Mouse (Mus musculus): ENCODE results near the gene Ube2v1. TPM values are rescaled to one million over a fixed set of nuclear protein-coding genes. Genes with fewer than 3 reads are reported as not detected.

The Ube2v1 gene
- 114 TPM for polyA plus RNA-seq (2014; fragmentation: Illumina TruSeq; extraction: RNeasy Lipid Tissue Mini Kit (QIAGEN cat#74804); ENCODE audit: low read depth, low replicate concordance)

GRCm38 (mm10) chr2:167631591-167632448 lies at the start of gene Ube2v1:
Ube2v1 (minus strand) TSS chr2:167632095.

GRCm38 (mm10) chr2:167661270-167662203 lies 29.6 kb upstream of the Ube2v1 start, which contains the start of gene Gm20431:
Gm20431 (minus strand) TSS chr2:167661496.

Other genes starting within 250 kb of the Ube2v1 start
- 22.8 TPM for gene Slc9a8, start 210.4 kb downstream of the Ube2v1 start, polyA plus RNA-seq (2014; fragmentation: Illumina TruSeq; extraction: RNeasy Lipid Tissue Mini Kit (QIAGEN cat#74804); ENCODE audit: low read depth, low replicate concordance)
- 89.2 TPM for gene Rnf114, start 139.4 kb downstream of the Ube2v1 start, polyA plus RNA-seq (2014; fragmentation: Illumina TruSeq; extraction: RNeasy Lipid Tissue Mini Kit (QIAGEN cat#74804); ENCODE audit: low read depth, low replicate concordance)
- 9.7 TPM for gene Spata2, start 139.2 kb downstream of the Ube2v1 start, polyA plus RNA-seq (2014; fragmentation: Illumina TruSeq; extraction: RNeasy Lipid Tissue Mini Kit (QIAGEN cat#74804); ENCODE audit: low read depth, low replicate concordance)
- 4.3 TPM for gene Snai1, start 93.9 kb downstream of the Ube2v1 start, polyA plus RNA-seq (2014; fragmentation: Illumina TruSeq; extraction: RNeasy Lipid Tissue Mini Kit (QIAGEN cat#74804); ENCODE audit: low read depth, low replicate concordance)
- not detected for gene Gm20431, start 29.4 kb upstream of the Ube2v1 start, polyA plus RNA-seq (2014; fragmentation: Illumina TruSeq; extraction: RNeasy Lipid Tissue Mini Kit (QIAGEN cat#74804); ENCODE audit: low read depth, low replicate concordance)
- 17.5 TPM for gene Cebpb, start 56.8 kb upstream of the Ube2v1 start, polyA plus RNA-seq (2014; fragmentation: Illumina TruSeq; extraction: RNeasy Lipid Tissue Mini Kit (QIAGEN cat#74804); ENCODE audit: low read depth, low replicate concordance)
- gene Tmem189, start 57.7 kb upstream of the Ube2v1 start, polyA plus RNA-seq (2014; fragmentation: Illumina TruSeq; extraction: RNeasy Lipid Tissue Mini Kit (QIAGEN cat#74804); ENCODE audit: low read depth, low replicate concordance): 33.5 TPM